Mouse (Mus musculus) 3134 (cell line): ENCODE measurements around the gene Rerg.

Source experiments
- DNase-seq: peaks from one replicate; pipeline ENCODE4 v3.0.0-alpha.2; 2011; ENCODE audit warnings: low spot score; ENCODE audit not compliant: insufficient read length; ENCODE audit errors: extremely low read depth

The Rerg gene

GRCm38 (mm10) chr6:137025461-137025860, 144.8 kb downstream of the Rerg start:
- DNase-seq, result no peak

- no peak for DNase-seq
Observed at GRCm38 (mm10) chr6:137024541-137024940, 145.8 kb downstream of the Rerg start.

- no peak for DNase-seq
Observed at GRCm38 (mm10) chr6:137017216-137017973, 152.9 kb downstream of the Rerg start.

- DNase-seq, result no peak
Observed at GRCm38 (mm10) chr6:137014346-137014745, 156.0 kb downstream of the Rerg start.

GRCm38 (mm10) chr6:137011187-137011586, 159.1 kb downstream of the Rerg start:
- no peak for DNase-seq
